Mouse (Mus musculus) gastrocnemius, postnatal 14 days (tissue): Measurements from ENCODE around the gene Lrrc25. TPM values are rescaled to one million over a fixed set of nuclear protein-coding genes. Genes with fewer than 3 reads are reported as not detected.

Experiments used
- DNase-seq: peaks from one replicate; pipeline ENCODE4 v3.0.0; 2021; ENCODE audit warnings: mixed read lengths
- intact Hi-C: fragments of 180-260 bp; cut with DNase I; formaldehyde crosslinking; loops from one replicate; pipeline ENCODE4 v1.15.1; 2025; ENCODE audit warnings: low total_unique reads
- total RNA-seq, 2 experiments: library from RNA; stranded (reverse); gene quantifications; 2 replicates each; pipeline ENCODE4 v1.2.3; 2021

Gene Lrrc25
- total RNA-seq, 2 experiments from 2014 or later = 0.53 to 0.88 TPM

DNA sequence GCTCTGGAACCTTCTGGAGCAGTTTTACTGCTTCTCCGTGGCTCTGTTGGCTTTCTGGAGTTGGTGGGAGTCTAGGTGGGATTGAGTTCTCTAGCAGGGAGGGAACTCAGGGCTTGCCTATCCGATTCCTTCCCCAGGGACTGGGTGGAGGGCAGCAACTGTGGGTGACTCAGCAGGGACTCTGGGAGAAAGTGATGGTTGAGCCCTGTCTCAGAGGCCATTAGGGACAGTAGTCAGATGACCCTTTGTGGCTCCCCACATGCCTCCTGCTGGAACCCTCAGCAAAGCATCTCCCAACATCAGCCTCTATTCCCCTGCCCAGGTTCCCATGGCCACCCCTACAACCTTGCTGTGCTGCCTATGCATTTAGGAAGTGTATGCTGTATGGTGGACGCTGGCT, 27.1 kb downstream of the Lrrc25 start:
- no peak for DNase-seq
- intact Hi-C loops = no loop called here

- DNase-seq = no peak
- intact Hi-C loops = no loop called here
These were observed 28.1 kb downstream of the Lrrc25 start for GRCm38 (mm10) chr8:70644065-70644464.

- DNase-seq = no peak
- intact Hi-C loops = no loop called here
These were observed 29.7 kb downstream of the Lrrc25 start for GRCm38 (mm10) chr8:70645501-70646224.

GRCm38 (mm10) chr8:70646369-70646768, 30.4 kb downstream of the Lrrc25 start:
- no peak for DNase-seq
- intact Hi-C loops = no loop called here

DNA sequence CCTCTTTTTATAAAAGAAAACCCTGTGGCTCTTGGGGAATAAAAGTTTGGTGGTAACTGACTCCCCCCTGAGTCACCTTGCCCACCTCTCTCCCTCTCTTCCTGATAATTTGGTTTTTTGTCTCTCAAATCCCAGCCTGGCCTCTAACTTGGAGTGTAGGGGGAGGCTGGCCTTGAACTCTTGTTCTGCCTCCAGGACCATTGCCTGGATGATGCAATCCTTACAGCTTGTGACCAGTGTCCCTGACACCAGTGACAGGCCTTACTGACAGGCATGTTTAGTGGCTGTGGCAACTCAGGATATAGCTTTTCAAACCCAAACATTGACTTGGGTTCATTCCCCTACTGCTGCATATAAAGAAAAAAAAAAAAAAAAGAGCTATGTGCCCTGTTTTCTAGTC, 30.8 kb downstream of the Lrrc25 start:
- intact Hi-C loops = no loop called here
- no peak for DNase-seq

GRCm38 (mm10) chr8:70647343-70648163, 31.6 kb downstream of the Lrrc25 start:
- DNase-seq = no peak
- intact Hi-C loops = no loop called here

DNA sequence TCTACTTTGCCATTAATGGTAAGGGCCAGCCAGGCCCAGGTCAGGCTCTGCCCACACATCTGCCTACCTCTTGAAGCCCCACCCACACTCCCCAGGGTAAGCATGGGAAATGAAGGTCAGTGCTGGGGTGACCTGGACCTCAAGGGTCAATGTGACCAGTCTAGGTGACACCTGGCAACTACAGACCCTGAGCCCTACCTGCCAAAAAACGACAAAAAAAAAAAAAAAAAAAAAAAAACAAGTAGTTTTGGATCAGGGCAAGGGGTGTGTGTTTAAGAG, 32.1 kb downstream of the Lrrc25 start:
- intact Hi-C loops = no loop called here
- no peak for DNase-seq

DNA sequence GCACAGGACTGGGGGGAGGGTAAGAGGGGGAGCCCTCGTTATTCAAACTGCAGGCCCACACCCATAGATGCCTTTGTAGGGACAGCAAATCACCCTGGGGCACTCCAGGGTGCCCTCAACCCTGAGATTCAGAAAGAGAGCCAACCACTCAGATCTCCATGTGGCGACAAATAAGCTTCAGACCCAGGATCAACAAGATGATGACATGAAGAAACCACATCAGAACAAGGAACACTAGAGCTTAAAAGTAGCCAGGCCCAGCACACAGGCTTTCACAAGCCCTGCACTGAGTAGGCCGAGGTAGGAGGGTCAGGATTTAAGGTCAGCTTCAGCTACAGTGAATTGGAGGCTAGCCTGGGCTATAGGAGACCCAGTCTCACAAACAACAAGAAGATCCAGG, 33.0 kb downstream of the Lrrc25 start:
- DNase-seq = no peak
- intact Hi-C loops = no loop called here

DNA sequence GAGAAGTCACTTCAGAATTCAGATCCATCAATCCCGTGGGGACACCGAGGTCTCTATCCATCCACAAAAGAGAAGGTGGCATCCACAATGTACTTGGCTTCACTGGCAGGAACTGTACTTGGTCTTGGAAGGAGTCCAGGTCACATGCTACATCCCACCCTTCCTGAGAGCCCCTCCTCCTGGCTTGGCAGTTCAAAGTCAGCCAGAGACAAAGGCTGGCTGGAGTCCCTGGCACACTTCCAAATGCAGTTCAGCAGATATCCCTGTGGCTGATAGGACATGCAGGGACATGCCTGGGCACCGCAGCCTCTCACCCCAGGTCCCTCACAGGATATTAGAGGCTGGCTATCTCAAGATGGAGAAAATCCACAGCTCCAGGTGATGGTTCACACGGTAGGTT, 33.4 kb downstream of the Lrrc25 start:
- intact Hi-C loops = no loop called here
- DNase-seq = peak; percentile 66

DNA sequence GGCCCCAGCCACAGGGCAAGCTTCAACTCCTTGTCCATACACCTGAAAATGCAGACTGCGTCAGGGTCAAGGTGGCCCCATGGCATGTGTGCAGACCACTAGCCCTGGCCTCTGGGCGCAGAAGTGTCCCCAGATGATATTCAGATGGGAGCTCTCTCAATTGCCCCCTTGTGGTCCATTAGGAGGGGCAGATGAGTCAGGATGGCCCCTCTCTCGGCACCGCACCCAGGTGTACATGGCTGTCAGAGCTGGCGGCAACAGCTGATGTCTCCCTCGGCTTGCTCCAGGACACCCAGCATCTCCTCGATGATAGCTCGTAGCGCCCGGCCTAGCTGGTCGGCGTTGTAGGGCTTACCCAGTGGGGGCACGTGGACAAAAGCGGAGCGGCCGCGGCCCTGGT, 34.4 kb downstream of the Lrrc25 start:
- intact Hi-C loops = no loop called here
- no peak for DNase-seq

GRCm38 (mm10) chr8:70653226-70653625, 37.3 kb downstream of the Lrrc25 start:
- intact Hi-C loops = no loop called here
- DNase-seq = no peak

DNA sequence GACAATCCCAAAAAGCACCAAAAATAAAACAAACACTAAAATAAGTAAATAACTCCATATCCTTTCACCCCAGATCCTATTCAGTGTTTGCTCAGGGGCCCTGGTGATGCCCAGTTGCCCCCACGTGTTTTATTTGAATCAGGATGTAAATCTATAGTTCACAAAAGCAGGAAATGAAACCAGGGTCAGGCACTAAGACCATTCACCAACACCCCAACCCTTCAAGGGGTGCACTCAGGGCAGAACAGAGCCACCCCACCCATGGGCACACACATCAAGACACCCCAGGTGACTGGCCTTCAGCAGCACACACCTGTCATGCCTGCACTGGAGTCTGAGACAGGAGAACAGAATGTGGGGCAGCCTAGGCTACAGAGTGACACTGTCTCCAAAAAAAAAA, 38.2 kb downstream of the Lrrc25 start:
- DNase-seq = no peak
- intact Hi-C loops = no loop called here

GRCm38 (mm10) chr8:70655469-70655868, 39.5 kb downstream of the Lrrc25 start:
- DNase-seq = no peak
- intact Hi-C loops = no loop called here

DNA sequence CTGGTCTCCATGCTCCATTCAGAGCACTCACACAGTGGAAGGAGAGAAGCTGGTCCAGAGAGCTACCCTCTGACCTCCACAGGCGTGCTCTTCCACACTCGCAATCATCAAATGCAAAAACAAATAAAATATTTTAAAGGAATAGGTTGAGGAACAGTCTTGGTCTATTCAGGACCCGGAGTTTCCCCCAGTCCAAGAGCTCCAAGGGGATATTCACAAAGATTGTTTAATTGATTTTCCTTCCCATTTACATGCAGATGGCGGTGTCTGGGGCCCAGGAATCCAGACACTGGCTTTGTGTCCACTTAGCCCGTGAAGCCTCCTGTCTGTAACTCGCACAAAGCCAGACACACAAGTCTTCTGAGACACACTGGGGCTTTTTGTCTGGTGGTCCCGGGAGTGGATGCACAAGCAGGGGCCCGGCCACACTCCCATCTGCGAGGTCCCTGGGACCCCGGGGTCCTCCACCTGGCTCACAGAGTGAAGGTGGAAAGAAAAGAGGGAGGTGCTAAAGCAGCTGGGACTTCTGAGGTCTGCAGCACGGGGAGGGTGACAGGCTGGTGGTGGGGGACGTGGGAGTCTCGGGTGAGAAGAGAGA, 40.3 kb downstream of the Lrrc25 start:
- intact Hi-C loops = no loop called here
- DNase-seq = no peak

- intact Hi-C loops = no loop called here
- DNase-seq = no peak
These were observed 41.3 kb downstream of the Lrrc25 start for GRCm38 (mm10) chr8:70657214-70657613.

GRCm38 (mm10) chr8:70657739-70658138, 41.8 kb downstream of the Lrrc25 start:
- DNase-seq = no peak
- intact Hi-C loops = no loop called here

DNA sequence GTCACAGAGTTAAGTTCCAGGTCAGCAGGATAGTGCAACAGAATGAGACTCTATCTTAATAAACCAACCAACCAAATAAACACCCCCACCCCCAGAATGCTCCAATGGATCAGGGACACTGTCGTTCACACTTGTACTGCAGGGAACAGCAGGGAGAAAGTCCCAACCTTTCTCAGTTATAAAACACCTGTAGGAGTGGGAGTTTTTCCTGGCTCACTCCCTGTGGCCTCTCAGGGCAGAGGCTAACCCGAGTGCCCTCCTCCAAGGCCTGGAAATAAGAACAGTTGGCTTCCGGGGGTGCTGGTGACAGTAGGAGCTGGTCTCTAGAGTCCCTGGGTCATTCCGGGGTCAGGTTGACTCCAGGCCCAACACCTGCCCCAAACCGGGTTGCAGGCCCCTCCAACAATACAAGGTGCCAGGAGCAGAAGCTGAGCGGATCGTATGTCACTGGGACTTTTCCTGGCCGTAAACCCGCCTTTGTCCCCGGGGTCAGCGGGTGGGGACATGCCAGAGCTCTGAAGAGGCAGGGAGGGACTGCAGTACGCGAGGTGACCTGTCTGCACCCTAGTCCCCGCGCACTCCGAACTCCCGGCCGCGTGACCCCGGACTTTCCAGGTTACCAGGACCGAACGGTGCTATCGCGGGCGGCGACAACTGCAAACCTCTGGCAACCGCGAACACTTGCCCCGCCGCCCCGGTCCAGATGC, 43.1 kb downstream of the Lrrc25 start:
- intact Hi-C loops = no loop called here
- DNase-seq = no peak

DNA sequence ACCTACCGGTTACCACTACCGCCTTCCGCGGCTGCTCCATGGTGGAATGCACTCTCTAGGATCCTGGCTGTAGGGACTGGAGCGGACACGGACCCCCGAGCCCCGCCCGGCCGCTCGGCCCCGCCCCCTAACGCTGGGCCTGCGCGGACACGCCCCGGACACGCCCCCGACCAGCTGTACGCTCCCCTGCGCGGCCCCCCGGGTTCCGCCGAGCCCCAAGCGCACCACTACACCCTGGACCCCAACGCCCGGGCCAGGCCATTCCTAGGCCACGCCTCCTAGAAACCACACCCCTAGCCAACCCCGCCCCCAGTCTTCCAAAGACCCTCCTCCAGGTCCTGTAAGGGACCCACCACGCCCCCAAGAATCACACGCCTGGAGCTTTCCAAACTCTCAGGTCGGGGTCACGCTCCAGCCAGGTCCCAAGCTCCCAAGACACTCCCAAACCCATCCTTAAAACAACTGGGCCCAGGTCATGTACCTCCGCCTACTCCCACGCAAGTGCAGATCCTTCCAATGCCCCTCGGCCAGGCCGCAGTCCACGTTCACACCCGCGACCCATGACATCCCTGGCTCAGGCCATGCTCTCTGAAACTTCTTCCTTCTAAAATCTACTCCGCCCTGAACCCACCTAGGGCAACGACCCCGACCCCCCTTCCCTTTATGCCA, 43.8 kb downstream of the Lrrc25 start:
- peak; percentile 93 for DNase-seq
- intact Hi-C loops = loop anchor here (5.0 kb wide), 1 partner anchor 42 kb away; the partner anchor contains the start of gene Lrrc25

- no peak for DNase-seq
- intact Hi-C loops = loop anchor here (5.0 kb wide), 1 partner anchor 43 kb away; the partner anchor contains the start of gene Lrrc25
These were observed 44.3 kb downstream of the Lrrc25 start, which contains the start of gene Pgpep1 for GRCm38 (mm10) chr8:70660273-70660725. Pgpep1 (minus strand) TSS chr8:70660388.
